Mouse (Mus musculus): Measurements from ENCODE around the gene Gdf10. TPM values are rescaled to one million over a fixed set of nuclear protein-coding genes. Genes with fewer than 3 reads are reported as not detected.

Gene Gdf10
- polyA plus RNA-seq, 1 experiment, result 1.7 TPM

DNA sequence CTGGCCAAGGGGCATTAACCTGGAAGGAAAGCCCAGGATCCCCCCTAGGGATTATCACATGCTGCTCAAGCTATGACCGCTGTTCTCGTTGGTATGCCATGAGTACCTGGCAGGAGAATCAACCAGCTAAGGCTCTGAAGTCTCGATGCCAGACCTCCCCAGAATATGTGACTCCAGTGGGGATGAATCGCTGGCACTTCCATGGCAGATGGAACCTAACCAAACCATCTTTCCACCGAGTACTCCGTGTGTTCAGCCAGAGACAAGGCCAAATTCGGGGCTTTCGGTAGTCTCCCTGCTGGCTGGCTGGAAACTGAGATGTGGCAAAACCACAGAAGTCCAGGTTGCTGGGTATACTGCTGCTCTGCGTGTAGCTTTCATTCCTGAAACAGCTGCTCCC lies 9.2 kb upstream of the Gdf10 start:
- Histone ChIP-seq H3K4me1 (ENCODE audit: control insufficient read depth, insufficient read depth, insufficient read length, low read length) (no peaks in the 10 kb centered on the region), H3K27ac (replicated peaks; ENCODE audit: low read depth, low read length) (no peak overlapping the region), H3K4me3 (ENCODE audit: insufficient read depth, low read depth, low read length) (no peak overlapping the region)

DNA sequence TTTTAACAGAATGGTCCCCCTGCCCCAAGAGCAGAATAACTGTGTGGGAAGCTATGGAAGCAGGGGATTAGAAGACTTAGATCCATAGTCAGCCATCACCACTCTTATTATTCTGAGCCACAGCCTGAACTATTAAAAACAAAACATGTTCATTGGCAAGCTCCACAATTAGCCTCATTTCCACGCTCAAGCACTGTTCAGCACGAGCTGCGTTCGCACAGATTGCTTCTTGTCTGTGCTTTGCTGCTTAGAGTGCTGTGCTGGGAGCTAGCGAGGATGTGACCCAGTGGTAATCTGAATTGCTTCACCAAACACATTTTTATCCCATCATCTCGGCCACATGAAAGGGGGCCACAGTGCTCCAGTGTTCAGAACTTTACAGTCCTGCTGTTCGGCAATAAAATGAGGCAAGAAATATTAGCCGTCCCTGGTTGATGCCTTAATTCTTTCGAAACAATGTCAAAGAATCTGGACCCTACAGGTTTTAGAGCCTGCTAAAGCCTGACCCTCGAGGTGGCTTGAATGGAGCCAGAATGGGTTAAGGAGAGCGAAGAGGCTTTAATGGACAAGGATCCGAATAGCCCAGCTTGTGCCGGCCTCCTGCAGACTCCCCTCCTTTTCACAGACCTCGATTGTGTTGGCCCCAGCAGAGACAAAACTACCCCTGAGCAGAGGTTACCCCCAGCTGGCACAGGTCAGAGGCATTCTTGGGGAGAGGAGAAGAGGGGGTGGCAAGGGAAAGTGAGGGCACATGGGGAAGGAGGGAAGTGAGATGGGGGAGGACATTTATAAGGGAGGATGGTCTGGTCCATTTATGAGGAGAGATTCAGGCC lies 2.4 kb upstream of the Gdf10 start:
- H3K4me3 ChIP-seq (ENCODE audit: insufficient read depth, low read depth, low read length), result no peak overlapping the region
- H3K27ac ChIP-seq (replicated peaks; ENCODE audit: low read depth, low read length), result no peak overlapping the region
- H3K4me1 ChIP-seq (ENCODE audit: control insufficient read depth, insufficient read depth, insufficient read length, low read length), result no peaks in the 10 kb centered on the region

DNA sequence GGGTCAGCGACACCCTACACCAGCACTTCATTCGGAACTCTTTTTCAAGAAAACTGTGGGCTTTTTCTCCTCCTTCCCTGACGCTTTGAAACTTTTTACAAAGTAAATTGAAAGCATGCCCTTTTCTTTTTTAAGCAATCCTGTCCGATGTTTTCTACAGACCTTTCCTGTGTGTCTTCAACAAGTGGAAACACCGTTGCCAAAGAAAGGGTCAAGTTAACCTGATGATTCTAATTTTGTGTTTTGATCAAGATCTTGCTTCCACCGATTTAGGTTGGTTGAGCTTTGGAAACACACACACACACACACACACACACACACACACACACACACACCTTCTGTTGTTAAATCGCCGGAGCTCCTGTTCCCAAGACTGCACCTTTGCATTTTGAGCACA lies 618 bp upstream of the Gdf10 start:
- Histone ChIP-seq H3K4me3 (ENCODE audit: insufficient read depth, low read depth, low read length) (no peak overlapping the region), H3K27ac (replicated peaks; ENCODE audit: low read depth, low read length) (no peak overlapping the region), H3K4me1 (ENCODE audit: control insufficient read depth, insufficient read depth, insufficient read length, low read length) (no peaks in the 10 kb centered on the region)

DNA sequence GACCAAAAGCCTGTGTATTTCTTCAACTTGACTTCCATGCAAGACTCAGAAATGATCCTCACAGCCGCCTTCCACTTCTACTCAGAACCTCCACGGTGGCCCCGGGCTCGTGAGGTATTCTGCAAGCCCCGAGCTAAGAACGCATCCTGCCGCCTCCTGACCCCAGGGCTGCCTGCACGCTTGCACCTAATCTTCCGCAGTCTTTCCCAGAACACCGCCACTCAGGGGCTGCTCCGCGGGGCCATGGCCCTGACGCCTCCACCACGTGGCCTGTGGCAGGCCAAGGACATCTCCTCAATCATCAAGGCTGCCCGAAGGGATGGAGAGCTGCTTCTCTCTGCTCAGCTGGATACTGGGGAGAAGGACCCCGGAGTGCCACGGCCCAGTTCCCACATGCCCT lies 8.5 kb downstream of the Gdf10 start:
- no peak overlapping the region for H3K4me3 ChIP-seq (ENCODE audit: insufficient read depth, low read depth, low read length)
- no peaks in the 10 kb centered on the region for H3K4me1 ChIP-seq (ENCODE audit: control insufficient read depth, insufficient read depth, insufficient read length, low read length)
- no peak overlapping the region for H3K27ac ChIP-seq (replicated peaks; ENCODE audit: low read depth, low read length)

DNA sequence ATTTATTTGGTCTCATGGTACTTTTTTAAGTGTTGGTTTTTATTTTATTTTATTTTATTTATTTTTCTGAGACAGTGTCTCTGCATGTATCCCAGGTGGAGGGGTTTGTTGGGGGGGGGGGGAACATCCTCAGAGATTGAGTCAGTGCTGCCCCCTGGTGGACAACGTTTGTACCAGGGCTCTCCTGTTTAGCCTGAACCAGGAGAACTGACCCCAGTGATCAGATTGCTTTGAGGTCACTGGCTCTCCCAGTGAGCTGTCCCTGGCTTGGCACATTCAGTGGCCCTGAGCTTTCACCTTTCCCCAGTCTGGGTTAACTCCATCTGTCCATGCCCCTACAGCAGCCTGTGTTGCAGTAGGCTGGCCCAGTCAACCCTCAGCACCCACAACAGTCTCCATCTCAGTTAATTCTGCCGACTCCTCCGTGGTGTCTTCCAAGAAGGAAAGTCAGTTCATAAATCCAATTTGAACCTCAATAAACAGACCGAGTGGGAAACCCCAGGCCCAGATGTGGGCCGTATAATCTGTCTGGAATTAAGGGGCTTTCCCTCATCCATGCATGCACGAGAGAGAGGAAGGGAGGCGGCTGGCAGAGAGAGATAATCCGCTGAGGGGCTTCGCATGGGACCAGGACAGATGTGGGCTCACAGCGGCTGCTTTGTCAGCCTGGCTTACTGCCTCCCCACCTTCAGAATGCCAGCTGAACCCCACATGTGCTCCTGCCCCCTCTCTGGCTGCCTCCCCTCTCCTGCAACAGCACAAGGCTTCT lies 9.7 kb downstream of the Gdf10 start:
- no peak overlapping the region for H3K27ac ChIP-seq (replicated peaks; ENCODE audit: low read depth, low read length)
- no peaks in the 10 kb centered on the region for H3K4me1 ChIP-seq (ENCODE audit: control insufficient read depth, insufficient read depth, insufficient read length, low read length)
- no peak overlapping the region for H3K4me3 ChIP-seq (ENCODE audit: insufficient read depth, low read depth, low read length)

DNA sequence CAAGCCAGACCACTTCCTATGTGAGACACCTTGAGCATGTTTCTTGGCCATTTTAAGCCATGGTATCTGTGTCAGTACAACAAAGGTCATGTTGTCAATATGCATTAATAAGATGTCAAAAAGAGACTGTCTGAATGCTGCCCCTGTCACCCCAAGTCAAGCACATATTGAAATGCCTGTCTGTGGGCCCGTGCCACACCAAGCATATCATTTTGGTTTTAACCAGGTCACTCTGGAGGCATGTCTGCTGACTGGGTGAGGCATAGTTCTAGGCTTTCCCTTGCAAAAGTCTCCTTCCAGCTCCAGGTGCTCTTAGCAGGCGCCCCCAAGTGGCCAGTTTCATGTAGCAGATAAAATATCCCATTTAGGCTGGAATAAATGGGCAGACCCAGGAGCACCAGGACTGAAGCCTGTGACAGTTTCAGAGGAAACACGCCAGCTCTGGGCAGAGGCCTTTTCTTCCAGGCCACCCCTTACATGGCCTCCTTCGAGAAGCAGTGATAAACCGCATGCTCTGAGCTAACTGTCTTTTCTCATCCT lies 10.5 kb downstream of the Gdf10 start:
- Histone ChIP-seq H3K27ac (replicated peaks; ENCODE audit: low read depth, low read length) (no peak overlapping the region), H3K4me1 (ENCODE audit: control insufficient read depth, insufficient read depth, insufficient read length, low read length) (no peaks in the 10 kb centered on the region), H3K4me3 (ENCODE audit: insufficient read depth, low read depth, low read length) (no peak overlapping the region)

DNA sequence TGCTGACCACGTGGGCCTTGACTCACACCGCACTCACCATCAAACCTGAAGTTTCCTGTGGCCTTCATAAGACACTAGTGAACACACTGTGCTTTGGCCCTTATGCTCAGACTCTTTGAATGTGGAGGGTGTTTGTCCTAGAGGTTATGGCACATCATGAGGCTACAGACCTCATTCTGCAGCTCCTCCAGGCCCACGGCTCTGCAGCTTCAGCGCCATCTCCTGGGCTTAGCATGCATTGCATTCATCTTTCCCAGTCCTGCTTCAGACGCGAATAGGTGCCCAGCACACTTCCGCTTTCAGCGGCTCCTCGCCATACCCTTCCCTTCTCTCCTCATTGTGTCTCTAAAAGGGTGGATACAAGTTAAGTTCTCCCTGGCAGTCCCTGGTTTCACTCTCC lies 15.7 kb downstream of the Gdf10 start:
- no peaks in the 10 kb centered on the region for H3K4me1 ChIP-seq (ENCODE audit: control insufficient read depth, insufficient read depth, insufficient read length, low read length)
- H3K27ac ChIP-seq (replicated peaks; ENCODE audit: low read depth, low read length), result no peak overlapping the region
- no peak overlapping the region for H3K4me3 ChIP-seq (ENCODE audit: insufficient read depth, low read depth, low read length)

DNA sequence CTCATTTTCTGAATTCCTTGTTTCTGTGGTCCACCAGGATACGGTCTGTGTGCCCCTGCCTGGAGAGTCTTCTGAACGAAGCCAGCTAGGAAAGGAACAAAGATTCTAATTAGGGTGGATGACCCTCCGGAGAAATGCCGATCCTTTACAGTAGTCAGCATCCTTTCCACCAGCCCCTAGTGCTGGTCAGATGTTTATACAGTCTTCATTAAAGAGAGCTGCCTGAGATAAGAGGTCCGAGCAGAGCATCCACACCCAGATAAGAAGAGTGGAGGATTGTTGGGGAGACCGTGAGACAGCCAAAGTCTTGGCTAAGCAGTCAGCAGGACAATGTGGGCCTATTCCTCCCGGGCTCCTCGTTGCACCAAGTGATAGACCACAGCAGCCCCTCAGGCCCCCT lies 17.4 kb downstream of the Gdf10 start, which contains the start of gene Gdf2:
Gene Gdf2 (plus strand): TSS at position 301 of the 400 bp plus-strand sequence.
- H3K4me1 ChIP-seq (ENCODE audit: control insufficient read depth, insufficient read depth, insufficient read length, low read length), result no peaks in the 10 kb centered on the region
- H3K27ac ChIP-seq (replicated peaks; ENCODE audit: low read depth, low read length), result no peak within 1 kb of the TSS
- no peak within 1 kb of the TSS for H3K4me3 ChIP-seq (ENCODE audit: insufficient read depth, low read depth, low read length)

DNA sequence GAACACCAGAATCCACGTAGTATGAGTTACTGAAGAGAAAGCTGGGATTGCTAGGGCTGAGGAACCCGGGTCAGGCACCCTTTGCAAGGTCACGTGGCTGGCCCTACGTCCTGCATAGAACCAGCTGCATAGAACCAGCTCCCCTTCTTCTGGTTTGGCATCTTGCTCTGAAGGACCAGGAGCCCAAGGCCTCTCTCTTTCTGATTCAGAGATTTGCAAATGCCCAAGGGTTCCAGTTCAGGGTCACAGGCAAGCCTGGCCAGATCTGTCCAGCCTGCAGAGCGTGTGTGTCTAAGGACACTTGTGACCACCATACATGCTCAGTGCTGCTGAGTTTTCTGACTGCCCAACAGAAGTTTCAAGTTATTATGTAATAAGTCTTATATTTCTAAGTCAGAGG lies 18.8 kb downstream of the Gdf10 start:
- Histone ChIP-seq H3K4me1 (ENCODE audit: control insufficient read depth, insufficient read depth, insufficient read length, low read length) (no peaks in the 10 kb centered on the region), H3K4me3 (ENCODE audit: insufficient read depth, low read depth, low read length) (no peak overlapping the region), H3K27ac (replicated peaks; ENCODE audit: low read depth, low read length) (no peak overlapping the region)

DNA sequence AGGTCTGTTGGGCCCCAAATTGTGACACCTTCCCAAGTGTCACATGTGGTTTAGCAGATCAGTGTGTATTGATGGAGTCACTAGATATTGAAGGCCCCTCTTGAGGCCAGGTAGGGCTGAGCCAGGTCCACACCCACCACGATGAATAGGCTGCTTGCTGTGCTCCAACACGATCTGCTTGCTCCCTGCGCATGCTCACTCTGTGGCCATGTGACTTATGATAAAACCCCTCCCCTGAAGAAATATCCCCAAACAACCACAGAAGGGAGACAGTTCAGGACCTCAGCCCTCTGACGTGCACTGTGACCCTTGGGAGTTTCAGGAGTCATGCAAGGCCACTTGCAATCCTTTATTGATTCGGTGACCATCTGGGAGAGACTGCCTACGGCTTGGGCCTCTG lies 22.7 kb downstream of the Gdf10 start:
- Histone ChIP-seq H3K4me3 (ENCODE audit: insufficient read depth, low read depth, low read length) (no peak overlapping the region), H3K27ac (replicated peaks; ENCODE audit: low read depth, low read length) (no peak overlapping the region), H3K4me1 (ENCODE audit: control insufficient read depth, insufficient read depth, insufficient read length, low read length) (no peaks in the 10 kb centered on the region)

DNA sequence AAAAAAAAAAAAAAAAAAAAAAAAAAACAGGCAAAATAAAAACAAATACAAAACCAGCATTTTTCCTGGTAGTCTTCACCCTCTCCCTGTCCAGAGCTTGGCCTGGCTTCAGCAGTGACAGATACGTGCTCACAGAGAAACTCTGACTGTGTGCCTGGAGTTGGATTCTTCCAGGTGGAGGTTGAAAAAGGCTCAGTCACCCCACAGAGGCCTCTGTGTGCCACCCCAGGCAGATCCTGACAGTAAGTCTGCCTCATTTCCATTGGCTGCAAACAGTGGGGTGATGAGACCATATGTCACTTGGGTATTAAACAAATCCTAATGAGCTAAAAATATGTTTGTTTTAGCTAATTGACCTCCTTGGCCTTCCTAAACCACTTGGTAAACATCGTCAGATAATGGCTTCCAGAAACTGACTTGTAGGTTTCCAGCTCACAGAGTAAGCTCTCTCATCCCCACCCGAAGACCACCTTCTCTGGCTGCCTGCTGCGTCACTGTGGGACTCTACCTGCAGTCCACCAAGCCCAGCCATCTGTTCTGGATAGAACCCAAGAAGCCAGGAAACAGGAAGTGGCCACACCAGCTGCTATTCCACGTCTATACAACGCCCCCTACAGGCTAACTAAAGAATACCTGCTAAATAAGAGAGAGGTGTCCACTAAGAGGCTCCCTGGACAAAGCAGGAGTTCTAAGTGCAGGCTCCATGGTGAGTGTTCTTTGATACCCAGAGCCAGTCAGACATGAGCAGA lies 29.0 kb downstream of the Gdf10 start:
- Histone ChIP-seq H3K27ac (replicated peaks; ENCODE audit: low read depth, low read length) (no peak overlapping the region), H3K4me1 (ENCODE audit: control insufficient read depth, insufficient read depth, insufficient read length, low read length) (no peaks in the 10 kb centered on the region), H3K4me3 (ENCODE audit: insufficient read depth, low read depth, low read length) (no peak overlapping the region)

DNA sequence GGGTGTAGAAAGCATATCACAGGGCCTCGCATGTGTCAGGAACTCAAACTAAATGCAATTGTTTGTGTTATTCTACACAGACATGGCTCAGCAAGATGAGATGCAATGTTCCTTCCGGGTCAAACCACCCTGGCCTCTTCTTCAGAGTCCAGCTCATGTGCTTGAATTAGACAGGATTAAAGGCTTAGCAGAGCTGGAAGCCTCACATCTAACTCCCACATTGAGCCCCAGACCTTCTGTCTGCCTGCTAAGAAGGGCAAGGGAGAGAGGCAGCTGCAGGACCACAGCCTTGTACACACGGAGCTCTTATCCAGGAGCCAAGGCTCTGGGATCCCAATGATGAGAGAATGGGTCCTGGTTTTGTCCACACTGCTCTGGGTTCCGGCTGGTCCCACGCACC lies 30.4 kb downstream of the Gdf10 start, which contains the start of gene Rbp3:
Gene Rbp3 (plus strand): TSS at position 243 of the 400 bp plus-strand sequence.
- H3K4me3 ChIP-seq (ENCODE audit: insufficient read depth, low read depth, low read length), result no peak within 1 kb of the TSS
- H3K27ac ChIP-seq (replicated peaks; ENCODE audit: low read depth, low read length), result no peak within 1 kb of the TSS
- no peaks in the 10 kb centered on the region for H3K4me1 ChIP-seq (ENCODE audit: control insufficient read depth, insufficient read depth, insufficient read length, low read length)

DNA sequence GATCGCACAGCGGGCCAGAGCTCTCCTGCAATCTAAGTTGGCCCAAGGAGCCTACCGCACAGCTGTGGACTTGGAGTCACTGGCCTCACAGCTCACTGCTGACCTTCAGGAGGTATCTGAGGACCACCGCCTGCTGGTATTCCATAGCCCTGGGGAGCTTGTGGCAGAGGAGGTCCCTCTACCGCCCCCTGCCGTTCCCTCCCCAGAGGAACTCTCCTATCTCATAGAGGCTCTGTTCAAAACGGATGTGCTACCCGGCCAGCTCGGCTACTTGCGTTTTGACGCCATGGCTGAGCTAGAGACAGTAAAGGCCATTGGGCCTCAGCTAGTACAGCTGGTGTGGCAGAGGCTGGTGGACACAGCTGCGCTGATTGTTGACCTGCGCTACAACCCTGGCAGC lies 32.7 kb downstream of the Gdf10 start:
- no peak overlapping the region for H3K27ac ChIP-seq (replicated peaks; ENCODE audit: low read depth, low read length)
- H3K4me3 ChIP-seq (ENCODE audit: insufficient read depth, low read depth, low read length), result no peak overlapping the region
- no peaks in the 10 kb centered on the region for H3K4me1 ChIP-seq (ENCODE audit: control insufficient read depth, insufficient read depth, insufficient read length, low read length)

DNA sequence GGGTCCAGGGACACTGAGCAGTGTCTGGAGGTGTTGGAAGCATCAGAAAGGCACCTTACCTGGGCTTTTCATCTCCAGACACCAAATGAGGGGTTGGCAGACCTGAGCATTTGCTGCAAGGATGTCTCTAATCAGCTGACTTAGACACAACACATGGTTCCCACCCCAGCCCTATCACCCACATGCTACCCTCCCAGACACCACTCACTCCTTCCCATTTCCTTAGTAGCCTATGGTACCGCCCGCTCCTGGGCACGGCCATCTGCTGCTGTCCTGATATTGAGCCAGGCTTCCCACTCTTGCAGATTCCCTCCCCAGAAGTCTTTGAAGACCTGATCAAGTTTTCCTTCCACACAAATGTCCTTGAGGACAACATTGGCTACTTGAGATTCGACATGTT lies 34.8 kb downstream of the Gdf10 start:
- Histone ChIP-seq H3K27ac (replicated peaks; ENCODE audit: low read depth, low read length) (no peak overlapping the region), H3K4me1 (ENCODE audit: control insufficient read depth, insufficient read depth, insufficient read length, low read length) (no peaks in the 10 kb centered on the region), H3K4me3 (ENCODE audit: insufficient read depth, low read depth, low read length) (no peak overlapping the region)

DNA sequence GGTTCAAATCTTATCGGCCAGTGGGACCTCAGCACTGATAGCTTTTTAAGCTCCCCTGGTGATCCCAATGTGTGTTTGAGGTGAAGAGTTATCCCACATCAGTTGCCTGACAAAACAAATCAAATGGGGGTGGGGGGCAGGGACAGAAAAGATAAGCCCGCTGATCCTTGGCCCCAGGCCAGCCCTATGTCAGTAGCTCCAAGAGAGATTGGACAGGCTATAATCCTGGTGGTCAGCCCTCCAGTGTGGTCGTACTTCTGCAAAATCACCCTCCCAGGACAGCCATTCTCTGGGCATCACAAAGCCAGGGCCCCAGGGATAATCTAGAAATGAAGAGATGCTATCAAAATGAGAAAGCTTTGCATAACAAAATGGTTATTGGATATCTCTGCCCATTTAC lies 35.5 kb downstream of the Gdf10 start:
- Histone ChIP-seq H3K4me3 (ENCODE audit: insufficient read depth, low read depth, low read length) (no peak overlapping the region), H3K27ac (replicated peaks; ENCODE audit: low read depth, low read length) (no peak overlapping the region), H3K4me1 (ENCODE audit: control insufficient read depth, insufficient read depth, insufficient read length, low read length) (no peaks in the 10 kb centered on the region)

Measured in brown adipose tissue, adult 24 weeks (tissue).